Mouse (Mus musculus) right cerebral cortex, postnatal 25 days (tissue): ENCODE measurements at regions not wholly inside any gene's neighbourhood (a gene's known extent, or its start where the extent isn't known, plus 50 kb on each side); places are given as distances from the start of the nearest gene placed in this dataset.

Experiments used
- DNase-seq: peaks from one replicate; pipeline ENCODE4 v3.0.0; 2022

DNA sequence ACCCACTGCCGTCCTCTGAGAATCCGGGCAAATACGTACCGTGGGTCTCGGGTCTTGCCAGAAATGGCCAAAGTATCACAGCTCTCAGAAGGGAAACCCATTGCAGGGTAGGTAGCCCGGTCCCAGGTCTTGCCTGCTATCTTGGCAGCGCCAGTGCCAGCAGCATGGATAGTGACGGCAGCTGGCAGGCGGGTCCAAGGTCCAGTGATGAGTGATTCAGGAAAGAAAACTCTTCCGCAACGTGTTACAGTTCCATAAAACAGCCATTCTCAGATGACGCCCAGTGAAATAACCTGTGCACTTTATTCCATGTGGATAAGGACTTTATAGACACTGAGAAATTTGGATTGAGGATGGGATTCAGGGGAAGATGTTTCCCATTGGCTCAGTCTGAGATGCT lies 142.2 kb upstream of the Nr4a3 start:
- DNase-seq: no peak

DNA sequence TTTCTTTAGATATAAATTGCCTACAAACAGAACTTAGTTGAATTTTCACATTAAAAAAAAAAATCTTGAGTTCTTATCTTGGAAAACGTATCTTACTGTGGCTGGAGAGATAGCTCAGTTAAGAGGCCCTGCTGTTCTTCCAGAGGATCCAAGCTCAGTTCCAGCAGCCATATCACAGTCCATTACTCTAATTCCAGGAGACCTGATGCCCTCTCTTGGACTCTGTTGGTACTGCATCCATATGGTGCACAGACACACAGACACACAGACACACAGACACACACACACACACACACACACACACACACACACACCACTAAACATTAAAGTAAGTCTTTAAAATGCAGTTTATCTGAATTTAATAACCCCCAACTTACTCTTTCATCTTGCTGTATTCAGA lies 132.7 kb upstream of the Nr4a3 start:
- no peak for DNase-seq

DNA sequence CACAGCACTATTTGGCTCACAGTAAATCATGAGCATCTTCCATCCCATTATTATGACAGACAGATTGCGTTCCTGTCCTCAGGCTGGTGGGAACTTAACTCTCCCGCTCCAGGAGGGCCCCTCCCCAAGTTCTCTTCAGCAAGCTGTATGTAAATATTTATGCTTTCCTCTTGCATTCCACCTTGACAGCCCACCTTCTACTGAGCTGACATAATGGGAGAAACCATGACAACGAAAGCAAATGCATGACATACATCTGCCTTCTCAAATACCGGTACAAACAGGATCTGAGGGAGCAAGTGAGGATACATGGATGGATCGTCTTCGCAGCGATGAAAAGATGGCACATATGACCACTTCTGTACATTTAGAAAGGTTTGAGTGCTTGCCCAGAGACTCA lies 125.4 kb upstream of the Nr4a3 start:
- no peak for DNase-seq

DNA sequence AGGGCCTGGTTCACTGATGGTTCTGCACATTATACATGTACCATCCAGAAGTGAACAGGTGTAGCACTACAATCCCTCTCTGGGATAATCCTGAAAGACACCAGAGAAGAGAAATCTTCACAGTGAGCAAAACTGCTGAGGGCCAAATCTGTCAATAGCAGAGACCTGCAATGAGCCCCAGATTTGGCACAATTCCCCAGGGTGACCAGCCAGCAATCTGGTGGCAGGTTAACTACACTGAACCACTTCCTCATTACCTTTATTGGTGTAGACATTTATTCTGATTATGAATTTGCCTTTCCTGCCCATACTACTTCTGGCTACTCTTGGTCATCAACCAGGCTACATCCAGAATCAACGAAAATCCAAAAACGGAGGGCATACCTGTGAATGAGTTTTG lies 113.5 kb upstream of the Nr4a3 start:
- DNase-seq: no peak

DNA sequence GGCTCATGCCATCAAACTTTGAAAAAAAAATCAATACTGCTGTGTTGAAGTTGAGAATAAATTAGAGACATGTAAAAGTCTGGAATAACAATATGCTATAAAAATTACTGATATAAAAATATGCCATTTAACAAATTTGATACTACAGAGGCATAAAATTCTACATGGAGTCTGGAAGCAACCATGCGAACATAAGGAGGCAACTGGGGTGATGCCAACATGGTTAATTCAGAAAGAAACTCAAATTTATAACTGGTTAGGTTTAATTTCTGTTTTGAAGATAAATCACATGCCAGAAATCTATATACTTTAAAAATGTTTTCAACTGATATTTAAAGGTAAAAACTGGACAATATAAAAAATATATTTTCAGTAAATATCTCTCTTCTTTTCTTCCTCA lies 111.4 kb upstream of the Nr4a3 start:
- no peak for DNase-seq

DNA sequence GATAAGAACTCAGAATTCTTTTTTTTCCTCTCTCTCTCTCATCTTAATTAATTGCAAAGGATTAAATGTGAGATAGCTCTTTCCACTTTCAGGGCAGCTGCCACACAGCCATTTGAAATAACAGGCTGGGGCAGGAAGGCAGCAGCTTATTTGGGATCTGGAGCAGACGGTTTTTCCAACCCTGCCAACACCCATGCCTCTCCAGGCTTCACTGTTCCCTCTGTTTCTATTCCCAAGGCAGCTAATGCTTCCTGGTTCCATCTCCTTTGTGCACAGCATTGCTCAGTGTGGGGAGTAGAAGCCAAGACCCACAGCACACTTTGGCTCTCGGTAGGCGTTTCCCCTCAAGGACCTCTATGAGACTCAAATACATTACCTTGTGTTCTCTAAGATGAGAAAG lies 109.4 kb upstream of the Nr4a3 start:
- DNase-seq: no peak

DNA sequence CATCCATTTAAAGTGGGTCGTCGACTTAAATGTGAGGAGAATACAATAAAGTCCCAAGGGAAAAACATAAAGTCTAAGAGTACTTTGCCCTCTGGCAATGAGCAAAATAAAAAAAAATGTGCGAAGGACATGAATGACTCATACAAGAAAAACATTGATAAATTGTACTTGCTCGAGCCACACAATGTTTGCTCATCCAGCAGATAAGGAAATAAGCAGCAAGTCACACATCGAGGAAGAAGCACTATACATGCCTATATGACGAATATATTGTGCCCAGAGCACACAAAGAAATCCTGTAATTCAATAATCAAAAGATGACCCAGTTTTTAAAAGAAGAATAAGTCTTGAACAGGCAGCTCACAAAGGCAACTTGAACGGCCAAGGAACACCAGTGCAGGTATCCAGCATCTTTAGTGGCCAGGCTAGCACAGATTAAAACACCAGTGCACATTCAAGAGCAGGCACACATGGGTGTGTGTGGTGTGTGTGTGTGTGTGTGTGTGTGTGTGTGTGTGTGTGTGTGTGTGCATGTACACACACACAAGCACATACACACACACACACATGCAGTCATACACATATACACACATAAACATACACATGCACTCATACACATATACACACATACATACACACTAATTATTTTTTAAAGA lies 108.4 kb upstream of the Nr4a3 start:
- DNase-seq: no peak

DNA sequence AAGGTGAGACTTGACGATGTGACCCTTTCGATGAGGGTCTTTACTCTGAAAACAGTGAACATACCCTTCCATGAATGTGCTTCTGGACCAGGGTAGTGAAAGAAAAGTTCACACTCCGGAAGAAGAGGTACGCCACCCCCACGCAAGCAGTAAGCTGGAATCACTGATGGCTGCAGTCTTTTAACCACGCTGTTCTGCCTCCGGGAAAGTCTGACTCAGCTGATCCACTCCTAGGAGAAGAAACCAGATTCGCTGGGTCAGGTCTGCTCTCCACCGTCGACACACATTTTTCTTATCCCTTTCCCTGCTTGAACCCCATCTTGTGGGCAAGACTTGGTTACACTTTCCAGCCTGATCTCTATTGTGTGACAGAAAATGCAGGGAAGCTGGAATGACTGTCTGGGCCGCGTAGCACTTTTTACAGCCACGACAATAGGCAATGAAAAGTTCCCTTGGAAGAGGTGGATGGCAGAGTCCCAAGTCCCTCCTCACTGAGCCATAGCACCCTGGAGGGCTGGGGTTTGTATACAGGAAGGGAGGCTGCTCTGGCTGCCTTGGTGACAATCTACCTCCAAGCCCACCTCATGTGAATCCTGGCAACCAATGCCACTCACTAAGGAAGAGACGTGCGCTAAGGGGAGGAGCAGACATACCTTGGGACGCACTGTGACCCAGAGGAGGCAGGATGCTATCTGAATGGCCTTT lies 96.9 kb upstream of the Nr4a3 start:
- peak; percentile 47 for DNase-seq

DNA sequence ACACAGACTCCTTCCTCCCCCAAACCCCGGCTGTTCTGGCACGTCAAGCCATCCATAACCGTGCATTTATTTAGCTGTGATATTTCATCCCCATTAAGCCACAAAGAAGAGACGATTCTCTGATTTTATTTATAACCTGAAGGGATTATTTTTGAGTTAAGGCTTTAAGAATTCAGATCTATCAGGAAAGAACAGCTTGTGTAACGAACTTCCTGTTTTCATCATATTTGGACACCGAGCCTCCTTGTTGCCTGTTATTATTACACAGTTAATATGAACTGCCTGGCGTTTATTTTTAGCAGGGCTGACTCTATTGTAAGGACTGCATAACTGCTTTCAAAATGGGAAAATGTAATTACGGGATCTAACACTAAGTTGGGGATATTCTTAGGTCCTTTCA lies 96.2 kb upstream of the Nr4a3 start:
- DNase-seq: no peak

DNA sequence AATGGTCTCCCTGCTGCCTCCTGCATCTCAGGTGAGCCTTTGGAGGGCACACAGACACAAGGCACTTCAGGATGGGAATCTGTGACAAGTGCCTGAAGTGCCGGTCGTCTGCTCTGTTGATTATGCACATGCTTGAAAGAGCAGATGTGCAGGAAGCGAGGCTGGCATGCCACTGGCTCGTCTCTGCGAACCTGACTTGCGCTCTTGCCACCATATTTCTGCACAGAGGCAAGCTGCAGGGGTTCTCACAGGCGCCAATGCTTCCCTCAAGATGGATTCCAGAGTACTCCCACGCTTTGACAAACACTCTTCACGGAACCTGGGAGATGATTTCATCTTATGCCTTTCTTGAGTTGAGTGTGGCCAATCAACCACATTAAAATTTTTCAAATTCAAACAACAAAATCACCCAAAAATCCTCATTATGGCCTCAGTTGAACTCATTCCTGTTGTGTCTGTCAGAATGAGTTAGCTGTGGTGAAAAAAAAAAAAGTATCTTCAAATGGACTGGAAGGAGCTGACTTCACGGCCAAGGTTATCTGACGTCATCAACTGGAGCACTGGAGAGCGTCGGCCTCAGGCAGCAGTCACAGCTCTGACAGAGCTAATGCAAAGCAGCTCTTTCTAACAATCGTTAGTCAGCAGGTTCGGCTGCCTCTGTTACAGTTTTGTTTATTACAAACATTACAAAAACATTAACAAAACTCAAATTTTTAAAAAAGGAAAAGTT lies 90.2 kb upstream of the Nr4a3 start:
- DNase-seq: no peak

DNA sequence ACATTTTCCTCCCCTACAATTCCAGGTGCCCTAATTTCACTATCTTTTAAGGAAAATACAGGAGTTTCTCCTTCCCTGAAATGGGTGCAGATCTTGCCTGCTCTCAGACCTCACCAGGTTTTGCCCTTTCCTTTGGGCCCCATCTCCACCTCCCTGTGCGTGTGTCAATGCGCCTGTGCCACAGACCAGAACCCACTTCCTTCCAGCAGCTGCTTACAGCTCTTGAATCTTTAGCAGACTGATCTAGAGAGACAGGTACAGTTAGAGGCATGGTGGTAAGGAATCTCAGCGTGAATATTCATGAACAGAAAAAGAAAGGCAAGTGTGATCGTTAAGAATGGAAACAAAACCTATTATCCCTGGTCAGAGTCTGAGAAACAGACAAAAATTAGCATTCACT lies 80.3 kb upstream of the Nr4a3 start:
- no peak for DNase-seq

DNA sequence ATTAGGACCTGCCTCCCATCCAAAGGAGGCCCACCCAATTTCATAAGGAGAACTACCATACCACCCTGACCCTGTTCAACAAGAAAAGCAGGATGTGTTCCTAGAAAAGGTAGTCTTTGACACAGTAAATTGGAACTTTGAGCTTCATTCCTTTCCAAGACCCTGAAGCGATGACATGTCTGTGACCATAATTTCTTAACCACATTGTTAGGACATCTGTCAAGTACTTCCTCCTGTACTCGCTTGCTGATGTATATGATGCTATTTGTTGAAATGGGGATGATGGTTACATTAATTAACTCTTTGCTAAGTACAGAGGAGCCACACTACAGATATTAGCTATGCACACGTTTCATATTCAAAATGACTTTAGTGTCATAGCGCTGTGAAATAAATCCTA lies 73.1 kb upstream of the Nr4a3 start:
- no peak for DNase-seq

DNA sequence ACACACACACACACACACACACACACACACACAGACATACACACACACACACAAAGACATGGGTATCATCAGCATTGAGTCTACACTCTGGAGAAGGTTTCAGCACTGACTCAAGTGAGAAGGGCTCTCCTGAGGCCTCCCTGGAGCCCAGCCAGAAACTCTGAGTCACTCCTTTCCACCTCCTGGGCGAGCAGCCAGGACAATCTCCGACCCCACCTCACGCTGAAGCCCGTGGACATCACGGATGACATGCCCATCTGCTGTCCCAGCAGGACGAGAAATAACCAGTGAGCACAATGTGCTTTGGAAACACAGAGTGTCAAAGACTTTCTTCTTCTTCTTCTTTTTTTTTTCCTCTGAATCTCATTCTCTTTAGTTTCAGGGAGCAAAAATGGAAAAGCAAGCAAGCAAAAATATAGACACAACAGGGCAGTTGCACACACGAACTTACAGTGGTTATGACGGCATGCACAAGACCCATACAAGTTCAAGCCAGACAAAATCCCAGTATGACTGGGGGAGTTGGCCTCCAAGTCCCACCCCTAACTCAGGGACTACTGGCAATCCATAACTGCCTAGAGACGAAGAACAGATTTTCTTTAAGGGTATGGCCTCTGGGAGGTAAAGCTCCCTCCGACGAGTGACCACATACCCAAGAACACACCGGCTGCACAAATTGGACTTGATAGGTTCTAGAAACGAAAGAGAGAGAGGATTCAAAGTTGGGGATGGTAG lies 65.2 kb upstream of the Nr4a3 start:
- DNase-seq: no peak
